Mouse (Mus musculus) midbrain, embryonic 14.5 days (tissue): ENCODE data around the gene Fgf15. TPM values are rescaled to one million over a fixed set of nuclear protein-coding genes. Genes with fewer than 3 reads are reported as not detected.
"Not testable (repeated sequence)": the region's sequence is repeated elsewhere in the genome, so short reads cannot be mapped to it uniquely, and the experiment has no call there.

ENCODE experiments used
- ATAC-seq: fragments of 200-750 bp; cut with Nextera tagmentation; 2 replicates; pipeline ENCODE4 v1.8.0; 2017; ENCODE audit warnings: moderate number of reproducible peaks, moderate library complexity; ENCODE audit not compliant: low FRiP score, low TSS enrichment
- DNase-seq: peaks from one replicate; pipeline ENCODE4 v3.0.0-alpha.2; 2015
- H3K27ac ChIP-seq: fragments of 300-500 bp; sonication (generic); replicated peaks from 2 replicates; pipeline ENCODE4 v1.5.1; 2014; ENCODE audit warnings: mild to moderate bottlenecking, low read depth, low read length, moderate library complexity
- H3K27me3 ChIP-seq: fragments of 300-500 bp; sonication (generic); 2 replicates; pipeline ENCODE4 v1.6.1; 2014; ENCODE audit warnings: low read length, control low read depth, mixed read lengths; ENCODE audit not compliant: control insufficient read depth, insufficient read depth
- H3K36me3 ChIP-seq: fragments of 300-500 bp; sonication (generic); 2 replicates; pipeline ENCODE4 v1.6.1; 2014; ENCODE audit warnings: low read length, control low read depth; ENCODE audit not compliant: control insufficient read depth, insufficient read depth
- H3K4me1 ChIP-seq: fragments of 300-500 bp; sonication (generic); 2 replicates; pipeline ENCODE4 v1.6.1; 2014; ENCODE audit warnings: mild to moderate bottlenecking, antibody characterized with exemption, low read length, control low read depth; ENCODE audit not compliant: control insufficient read depth, insufficient read depth
- H3K4me2 ChIP-seq: fragments of 300-500 bp; sonication (generic); 2 replicates; pipeline ENCODE4 v1.6.1; 2014; ENCODE audit warnings: mild to moderate bottlenecking, low read length, moderate library complexity
- H3K4me3 ChIP-seq: fragments of 300-500 bp; sonication (generic); replicated peaks from 2 replicates; pipeline ENCODE4 v1.5.1; 2014; ENCODE audit warnings: low read depth, low read length
- H3K9ac ChIP-seq: fragments of 300-500 bp; sonication (generic); replicated peaks from 2 replicates; pipeline ENCODE4 v1.6.1; 2014; ENCODE audit warnings: mild to moderate bottlenecking, low read length, moderate library complexity
- H3K9me3 ChIP-seq: fragments of 300-500 bp; sonication (generic); 2 replicates; pipeline ENCODE4 v1.6.1; 2016; ENCODE audit warnings: low read length, control low read depth, mixed read lengths; ENCODE audit not compliant: control insufficient read depth
- WGBS: fragments of 180-500 bp; shearing (Covaris S2); extraction: QIAGEN DNeasy Blood & Tissue Kit; methylation state at CpG from one replicate; pipeline ENCODE4 v1.1.7; 2014; 5-methylcytosine and 5-hydroxymethylcytosine counted together
- polyA plus RNA-seq: library from polyadenylated mRNA; unstranded; fragments of >200 nt; fragmentation: Nextera tagmentation; extraction: Ambion mirVana; gene quantifications from 2 replicates; pipeline ENCODE4 v1.2.1, GENCODE M21; 2014

The Fgf15 gene
- polyA plus RNA-seq, 1 experiment from 2014 or later: 62.6 TPM

DNA sequence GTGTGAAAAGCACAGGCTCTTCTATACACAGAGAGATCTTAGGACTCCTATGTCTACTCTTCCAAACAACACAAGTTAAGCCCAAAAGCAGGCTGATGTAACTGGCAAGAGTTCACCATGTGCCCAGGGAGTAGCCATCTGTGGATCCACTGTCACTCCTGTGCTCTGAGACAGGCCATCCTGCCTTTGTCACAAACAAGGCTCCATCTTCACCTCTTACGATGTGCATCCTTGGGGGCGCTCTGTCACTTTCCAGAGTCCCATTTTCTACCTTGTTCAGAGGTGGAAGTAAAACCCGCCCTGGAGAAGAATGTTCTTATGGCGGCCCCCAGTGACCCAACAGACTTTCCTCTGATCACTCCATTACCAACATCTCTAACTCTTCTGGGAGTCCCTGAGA, 1.6 kb upstream of the Fgf15 start:
- WGBS: 1% methylated on average over 4 of the region's 4 CpGs
- Histone ChIP-seq H3K27ac (peak overlapping the region; percentile 46; the same call in 1 of the 2 replicates), H3K4me3 (peak overlapping the region; percentile 44), H3K36me3 (no peaks in the 10 kb centered on the region), H3K9me3 (no peaks in the 10 kb centered on the region), H3K4me1 (peaks cover 20% of the 10 kb centered on the region), H3K4me2 (peak overlapping the region; percentile 93), H3K27me3 (peaks cover 4% of the 10 kb centered on the region), H3K9ac (peak overlapping the region; percentile 54; the same call in 1 of the 2 replicates)
- ATAC-seq: no peak
- peak; percentile 40 for DNase-seq

DNA sequence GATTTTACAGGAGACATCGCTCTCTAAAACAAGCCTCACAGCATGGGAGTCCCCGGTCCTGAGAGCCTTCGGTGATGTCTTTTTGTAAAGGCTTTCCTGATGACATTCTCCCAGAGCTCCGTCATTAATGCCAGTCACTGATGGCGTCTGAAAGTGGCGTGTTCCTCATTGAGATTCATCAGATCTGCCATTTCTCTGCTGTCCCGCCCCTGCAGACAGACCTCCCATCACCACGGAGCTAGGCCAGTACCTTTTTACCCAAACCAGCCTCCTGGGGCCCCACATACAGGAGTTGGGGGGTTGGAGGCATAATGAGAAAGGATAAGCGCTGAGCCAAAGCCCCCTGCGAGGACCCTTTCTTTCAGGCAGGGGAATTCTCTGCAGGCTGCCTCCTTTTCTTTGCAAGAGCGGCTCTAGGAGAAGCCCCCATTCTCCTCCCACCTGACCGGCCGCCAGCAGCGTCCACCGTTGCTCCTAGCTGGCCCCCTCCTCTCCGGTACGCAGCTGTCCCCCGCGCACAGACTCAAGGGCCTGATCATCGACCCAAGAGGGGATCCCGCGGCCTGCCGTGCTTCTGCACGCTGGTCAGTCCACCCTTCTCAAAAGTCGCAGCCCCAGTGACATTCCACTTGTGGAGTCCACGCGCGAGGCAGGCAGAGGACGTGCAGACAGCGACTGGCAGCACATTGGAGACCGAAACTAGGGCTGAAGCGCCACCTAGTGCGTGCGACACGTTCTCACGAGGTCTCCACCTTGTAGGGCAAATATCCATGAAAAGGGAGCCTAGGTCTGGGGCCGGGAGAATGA, 823 bp upstream of the Fgf15 start:
- Histone ChIP-seq H3K9me3 (no peaks in the 10 kb centered on the region), H3K9ac (peak overlapping the region; percentile 54), H3K4me2 (peak overlapping the region; percentile 93), H3K27me3 (peaks cover 4% of the 10 kb centered on the region), H3K27ac (peak overlapping the region; percentile 55; the same call in 1 of the 2 replicates), H3K4me1 (peaks cover 20% of the 10 kb centered on the region), H3K36me3 (no peaks in the 10 kb centered on the region), H3K4me3 (peak overlapping the region; percentile 44)
- ATAC-seq (peak; percentile 74), DNase-seq (peak; percentile 92)
- under 1% methylated on average over 37 of the region's 37 CpGs for WGBS

DNA sequence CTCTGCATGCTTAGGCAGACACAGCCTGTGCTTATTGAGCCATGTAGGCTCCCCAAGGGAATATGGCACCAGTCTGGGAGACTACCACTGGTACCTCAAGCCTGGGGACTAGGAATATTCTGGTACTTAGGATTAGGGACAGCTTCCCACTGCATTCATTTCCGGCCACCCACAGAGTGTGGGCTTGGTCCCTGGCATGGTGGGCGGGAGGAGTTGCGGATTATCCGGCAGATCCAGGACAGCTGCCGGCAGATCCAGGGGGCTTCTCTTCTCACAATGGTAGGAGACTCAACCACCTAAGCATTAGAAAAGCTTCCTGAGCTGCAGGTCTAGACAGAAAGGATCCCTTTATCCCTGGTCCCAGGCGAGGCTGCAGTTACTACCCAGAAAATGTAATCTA, 2.2 kb downstream of the Fgf15 start:
- H3K27ac ChIP-seq: no peak overlapping the region
- H3K4me2 ChIP-seq: peak overlapping the region; percentile 93
- H3K9ac ChIP-seq: 0 out of 2 replicates have a peak overlapping the region, but pooled peaks have one; percentile 1
- H3K4me3 ChIP-seq: peak overlapping the region; percentile 44; the same call in 1 of the 2 replicates
- ATAC-seq (no peak), DNase-seq (peak; percentile 20)
- H3K4me1 ChIP-seq: peaks cover 20% of the 10 kb centered on the region
- 16% methylated on average over 6 of the region's 6 CpGs for WGBS
- H3K36me3 ChIP-seq: no peaks in the 10 kb centered on the region
- H3K27me3 ChIP-seq: peaks cover 4% of the 10 kb centered on the region
- no peaks in the 10 kb centered on the region for H3K9me3 ChIP-seq

DNA sequence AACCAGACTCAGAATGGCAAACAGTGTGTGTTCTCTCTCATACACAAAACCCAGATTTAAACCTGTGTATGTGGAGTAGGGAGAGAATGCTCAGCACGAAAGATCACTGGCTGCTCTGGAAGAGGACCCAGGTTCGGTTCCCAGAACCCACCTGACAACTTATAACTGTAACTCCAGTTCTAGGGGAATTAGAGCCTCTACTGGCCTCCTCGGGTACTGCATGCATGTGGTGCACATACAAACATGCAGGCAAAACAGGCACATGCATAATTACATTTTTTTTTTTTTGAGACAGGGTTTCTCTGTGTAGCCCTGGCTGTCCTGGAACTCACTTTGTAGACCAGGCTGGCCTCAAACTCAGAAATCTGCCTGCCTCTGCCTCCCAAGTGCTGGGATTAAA, 9.2 kb downstream of the Fgf15 start:
- H3K4me3 ChIP-seq, H3K27me3 ChIP-seq, H3K9ac ChIP-seq, H3K9me3 ChIP-seq, H3K4me1 ChIP-seq, H3K36me3 ChIP-seq, H3K4me2 ChIP-seq, DNase-seq, ATAC-seq, H3K27ac ChIP-seq: not testable (repeated sequence)
- WGBS: 96% methylated on average over 3 of the region's 3 CpGs

DNA sequence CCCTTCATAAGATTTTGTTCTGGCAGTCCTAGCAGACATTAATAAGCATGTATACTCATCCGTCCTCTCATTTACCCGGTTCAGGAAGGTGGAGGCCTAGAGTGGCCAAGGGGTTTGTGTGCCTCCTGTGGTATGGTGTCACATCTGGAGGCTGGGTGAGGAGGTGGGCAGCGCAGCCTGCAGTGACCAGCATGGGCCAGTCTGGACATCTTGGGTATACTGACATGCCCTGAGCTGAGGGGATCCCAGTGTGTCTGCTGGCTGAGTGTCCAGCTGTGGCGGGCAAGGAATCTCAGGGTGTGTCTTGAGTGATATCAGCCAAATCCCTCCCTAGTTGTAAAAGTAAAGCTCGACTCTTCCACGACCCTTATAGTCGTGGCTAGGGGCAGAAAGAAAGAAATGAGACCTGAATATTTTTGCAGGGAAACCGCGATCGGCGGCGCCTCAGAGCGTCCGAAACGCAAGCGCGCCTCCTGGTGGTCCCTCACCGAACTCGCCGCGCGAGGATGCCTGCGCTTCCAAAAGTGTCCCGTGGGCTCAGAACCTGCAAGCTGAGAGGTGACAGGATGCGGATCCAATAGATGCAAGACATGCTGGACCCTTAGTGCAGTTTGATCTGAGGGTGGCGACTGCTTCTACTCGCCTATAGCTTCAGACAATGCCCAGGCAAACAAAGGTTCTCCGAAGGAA, 10.5 kb downstream of the Fgf15 start:
- no peaks in the 10 kb centered on the region for H3K9me3 ChIP-seq
- H3K27ac ChIP-seq: no peak overlapping the region
- H3K4me1 ChIP-seq: no peaks in the 10 kb centered on the region
- ATAC-seq: no peak
- no peak overlapping the region for H3K4me3 ChIP-seq
- no peak overlapping the region for H3K9ac ChIP-seq
- peak overlapping the region; percentile 29 for H3K4me2 ChIP-seq
- no peaks in the 10 kb centered on the region for H3K36me3 ChIP-seq
- no peaks in the 10 kb centered on the region for H3K27me3 ChIP-seq
- DNase-seq: peak; percentile 89
- WGBS: 11% methylated on average over 28 of the region's 28 CpGs

DNA sequence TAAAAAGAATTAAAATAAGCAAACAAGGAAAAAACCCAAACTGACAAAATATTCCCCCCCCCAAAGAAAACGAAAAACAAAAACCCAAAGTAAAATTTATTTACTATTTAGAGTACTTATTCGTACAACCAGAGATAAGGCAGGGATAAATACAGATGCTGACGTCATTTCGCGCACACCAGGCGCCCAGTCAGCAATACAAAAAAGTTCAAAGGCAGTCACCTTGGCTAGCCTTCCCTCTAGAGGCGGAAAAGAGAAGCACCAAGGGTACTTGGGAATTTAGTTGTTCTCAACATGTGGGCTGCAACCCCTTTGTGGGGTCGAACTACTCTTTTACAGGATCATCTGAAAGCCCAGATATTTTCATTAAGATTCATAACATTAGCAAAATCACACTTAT, 11.5 kb downstream of the Fgf15 start:
- ATAC-seq (no peak), DNase-seq (no peak)
- WGBS: 22% methylated on average over 8 of the region's 8 CpGs
- H3K9ac ChIP-seq: no peak overlapping the region
- no peak overlapping the region for H3K27ac ChIP-seq
- no peak overlapping the region for H3K4me2 ChIP-seq
- H3K4me3 ChIP-seq: no peak overlapping the region
- no peaks in the 10 kb centered on the region for H3K27me3 ChIP-seq
- H3K4me1 ChIP-seq: no peaks in the 10 kb centered on the region
- no peaks in the 10 kb centered on the region for H3K9me3 ChIP-seq
- no peaks in the 10 kb centered on the region for H3K36me3 ChIP-seq

DNA sequence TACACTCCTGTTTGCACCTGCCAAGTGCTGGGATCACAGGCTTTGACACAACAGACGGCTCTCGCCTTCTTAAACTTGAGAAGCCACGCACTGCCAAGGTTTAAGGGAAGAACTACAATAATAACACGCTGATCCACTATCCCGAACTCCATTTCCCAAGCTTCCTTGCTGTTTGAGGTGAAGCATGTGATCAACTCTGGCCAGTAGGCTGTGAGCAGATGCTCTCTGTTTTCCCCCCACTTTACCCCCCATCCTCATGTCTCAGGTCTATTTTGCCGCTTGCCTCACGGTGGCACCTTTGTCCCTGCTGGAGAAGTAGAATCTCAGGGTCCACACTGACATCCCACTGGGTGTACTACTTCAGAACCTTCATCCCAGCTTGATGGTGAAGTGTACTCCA, 12.4 kb downstream of the Fgf15 start:
- Histone ChIP-seq H3K27ac (no peak overlapping the region), H3K9me3 (no peaks in the 10 kb centered on the region), H3K4me1 (no peaks in the 10 kb centered on the region), H3K27me3 (no peaks in the 10 kb centered on the region), H3K4me2 (no peak overlapping the region), H3K9ac (no peak overlapping the region), H3K4me3 (no peak overlapping the region), H3K36me3 (no peaks in the 10 kb centered on the region)
- DNase-seq (peak; percentile 47), ATAC-seq (no peak)
- WGBS: 42% methylated on average over 7 of the region's 7 CpGs

DNA sequence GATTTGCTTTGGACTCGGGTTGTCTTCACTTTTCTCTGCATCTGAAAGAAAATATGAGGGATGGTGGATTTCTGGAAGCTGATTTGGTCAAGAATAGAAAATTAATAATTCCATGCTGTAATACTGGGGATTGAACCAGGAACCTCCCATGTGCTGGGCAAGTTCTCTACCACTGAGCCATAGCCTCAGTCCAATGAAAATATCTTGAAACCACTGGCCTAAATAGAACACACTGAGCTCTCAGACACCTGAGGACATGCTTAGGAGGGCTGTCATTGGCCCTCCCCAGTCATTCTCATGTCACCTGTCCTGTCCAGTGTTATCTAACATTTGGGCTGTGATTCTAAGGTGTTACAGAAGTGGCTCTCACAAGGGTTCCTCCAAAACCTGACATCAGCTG, 14.8 kb downstream of the Fgf15 start:
- Histone ChIP-seq H3K27me3 (no peaks in the 10 kb centered on the region), H3K27ac (no peak overlapping the region), H3K9me3 (no peaks in the 10 kb centered on the region), H3K4me3 (no peak overlapping the region), H3K9ac (no peak overlapping the region), H3K4me1 (peaks cover 7% of the 10 kb centered on the region), H3K4me2 (no peak overlapping the region), H3K36me3 (no peaks in the 10 kb centered on the region)
- ATAC-seq (no peak), DNase-seq (no peak)
- 91% methylated on average over 1 of the region's 1 CpGs for WGBS
